Mouse (Mus musculus) frontal cortex, postnatal 14 days (tissue): Measurements from ENCODE around the gene Padi4.

Experiments used
- DNase-seq, 2 experiments: peaks; one replicate each; pipeline ENCODE4 v3.0.0; 2022; ENCODE audit warnings: low spot score in 2 of 2

The Padi4 gene

GRCm38 (mm10) chr4:140774025-140774800 lies at the start of gene Padi4:
TSS of gene Padi4 (minus strand) at chr4:140774236.
- DNase-seq = no peak

DNA sequence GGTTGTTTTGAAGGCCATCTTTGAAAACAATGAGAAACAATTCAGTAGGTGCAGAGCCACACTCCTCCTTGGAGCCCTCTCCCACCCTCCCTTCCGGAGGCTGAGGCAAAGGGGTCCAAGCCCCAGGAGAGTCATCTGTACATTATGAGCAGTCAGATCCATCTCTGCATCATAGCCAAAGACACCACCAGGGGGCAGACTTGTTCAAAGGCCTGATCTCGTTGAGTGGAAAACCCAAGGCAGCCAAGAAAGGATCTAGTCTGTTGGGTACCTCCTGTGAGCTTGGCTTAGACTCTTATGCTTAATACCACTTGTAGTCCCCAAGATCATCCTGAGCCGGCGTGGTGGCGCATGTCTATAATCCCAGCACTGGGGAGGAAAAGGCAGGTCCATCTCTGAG lies 48.0 kb upstream of the Padi4 start:
- DNase-seq = peak in 1 of 2 experiments; percentile 44

DNA sequence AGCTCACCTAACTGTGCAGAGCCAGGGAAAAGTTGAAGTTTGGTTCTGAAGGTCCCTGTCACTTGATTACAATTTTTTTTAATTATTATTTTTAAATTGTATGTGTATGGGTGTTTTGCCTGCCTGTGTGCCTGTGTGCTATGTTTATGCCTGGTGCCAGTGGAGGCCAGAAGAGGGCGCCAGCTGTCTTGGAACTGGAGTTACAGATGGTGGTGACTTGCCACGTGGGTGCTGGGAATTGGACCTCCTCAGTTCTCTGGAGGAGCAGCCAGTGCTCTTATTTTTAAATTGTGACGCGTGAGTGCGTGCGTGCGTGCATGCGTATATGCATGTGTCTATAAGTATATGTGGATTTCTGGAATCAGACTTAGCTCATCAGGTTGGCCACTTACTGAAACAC lies 43.4 kb upstream of the Padi4 start:
- DNase-seq = no peak

DNA sequence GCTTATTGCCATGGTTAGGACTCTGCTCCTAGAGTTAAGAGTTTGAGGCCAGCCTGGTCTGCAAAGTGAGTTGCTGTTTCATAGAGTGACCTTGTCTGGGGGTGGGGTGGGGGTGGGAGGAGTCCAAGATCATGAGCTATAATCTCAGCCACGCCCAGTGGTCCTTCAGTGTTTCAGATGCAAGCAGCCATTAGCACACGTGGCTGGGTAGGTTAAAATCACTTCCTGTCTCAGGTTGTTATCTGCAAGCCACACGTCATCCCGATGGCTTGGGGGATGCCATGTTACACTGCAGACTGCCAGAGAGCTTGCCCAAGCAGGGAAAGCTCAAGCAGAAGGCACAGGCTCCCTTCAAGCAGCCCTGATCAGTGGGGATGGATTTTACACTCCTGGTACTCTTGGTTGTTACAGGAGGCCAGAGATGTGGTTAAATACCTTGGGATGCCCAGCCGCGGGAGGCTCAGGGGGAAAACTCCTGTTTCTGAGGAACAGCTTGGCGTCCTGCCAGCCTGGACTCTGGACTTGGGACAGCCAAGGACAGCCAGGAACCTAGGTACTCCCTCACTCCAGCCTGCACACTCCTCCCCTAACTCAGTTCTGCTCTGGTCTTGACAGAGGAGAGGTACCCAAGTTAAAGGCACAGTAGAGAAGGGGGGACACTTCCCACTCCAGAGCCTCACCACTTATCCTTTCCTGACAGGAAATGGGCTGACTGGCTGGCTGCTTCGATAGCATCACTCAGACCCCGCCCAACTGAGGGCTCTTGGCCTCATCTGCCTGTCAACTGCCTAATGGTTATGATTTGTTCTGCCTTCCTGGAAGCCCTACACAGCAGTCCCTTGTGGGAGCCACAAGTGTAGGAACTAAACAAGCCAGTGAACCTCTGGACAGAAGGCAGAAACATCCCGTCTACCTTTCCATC lies 42.2 kb upstream of the Padi4 start:
- DNase-seq = no peak

- no peak for DNase-seq
Measured at GRCm38 (mm10) chr4:140815496-140815895, 41.5 kb upstream of the Padi4 start.

GRCm38 (mm10) chr4:140814241-140815225 lies 40.5 kb upstream of the Padi4 start:
- no peak for DNase-seq

- no peak for DNase-seq
Measured at GRCm38 (mm10) chr4:140813358-140814185, 39.5 kb upstream of the Padi4 start.

- DNase-seq = no peak
Measured at GRCm38 (mm10) chr4:140812609-140813008, 38.6 kb upstream of the Padi4 start.

GRCm38 (mm10) chr4:140812191-140812590 lies 38.2 kb upstream of the Padi4 start:
- no peak for DNase-seq

- DNase-seq = no peak
Measured at GRCm38 (mm10) chr4:140810458-140811260, 36.6 kb upstream of the Padi4 start, which contains the start of gene Padi3. TSS of gene Padi3 (minus strand) at chr4:140810648.

- DNase-seq = no peak
Measured at GRCm38 (mm10) chr4:140809118-140809517, 35.1 kb upstream of the Padi4 start.

DNA sequence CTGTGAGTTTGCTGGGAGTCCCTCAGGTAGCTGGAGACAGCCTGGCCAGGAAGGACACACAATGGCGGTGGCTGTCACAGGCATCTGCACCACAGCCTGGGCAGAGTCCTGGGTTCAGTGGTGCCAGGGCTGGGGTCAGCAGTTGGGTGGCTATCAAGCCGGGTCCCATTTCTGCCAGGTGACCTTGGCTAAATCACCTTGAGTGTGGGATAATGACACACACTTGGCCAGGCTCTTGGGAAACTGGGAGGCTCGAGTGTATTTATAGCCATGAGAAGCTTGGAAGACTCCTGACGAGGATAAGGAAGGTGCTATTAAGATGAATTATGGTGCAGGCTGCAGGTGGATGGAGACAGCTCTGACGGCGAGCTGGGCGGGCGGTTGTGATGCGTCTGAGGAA lies 30.6 kb upstream of the Padi4 start:
- no peak for DNase-seq

- no peak for DNase-seq
Measured at GRCm38 (mm10) chr4:140801364-140801763, 27.3 kb upstream of the Padi4 start.

DNA sequence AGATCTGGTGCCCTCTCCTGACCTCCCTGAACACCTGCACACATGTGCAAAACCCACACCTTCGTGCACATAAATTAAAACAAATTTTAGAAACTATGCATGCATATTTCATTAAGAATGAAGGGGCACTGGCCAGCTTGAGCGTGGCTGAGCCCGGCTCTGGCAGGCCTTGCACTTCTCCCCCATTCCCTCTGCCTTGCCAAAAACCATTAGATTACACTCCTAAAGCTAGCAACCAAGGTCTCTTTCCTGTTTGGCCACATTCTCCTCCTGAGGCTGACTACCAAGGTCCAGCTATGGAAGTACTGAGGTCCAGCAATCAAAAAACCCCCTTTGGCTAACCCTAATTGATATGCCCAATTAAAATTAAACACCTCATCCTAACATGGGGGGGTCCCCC lies 22.8 kb upstream of the Padi4 start:
- DNase-seq = no peak

GRCm38 (mm10) chr4:140794678-140795077 lies 20.6 kb upstream of the Padi4 start:
- no peak for DNase-seq

GRCm38 (mm10) chr4:140793795-140794194 lies 19.8 kb upstream of the Padi4 start:
- no peak for DNase-seq

GRCm38 (mm10) chr4:140792584-140792983 lies 18.5 kb upstream of the Padi4 start:
- DNase-seq = no peak

GRCm38 (mm10) chr4:140791071-140791470 lies 17.0 kb upstream of the Padi4 start:
- no peak for DNase-seq

DNA sequence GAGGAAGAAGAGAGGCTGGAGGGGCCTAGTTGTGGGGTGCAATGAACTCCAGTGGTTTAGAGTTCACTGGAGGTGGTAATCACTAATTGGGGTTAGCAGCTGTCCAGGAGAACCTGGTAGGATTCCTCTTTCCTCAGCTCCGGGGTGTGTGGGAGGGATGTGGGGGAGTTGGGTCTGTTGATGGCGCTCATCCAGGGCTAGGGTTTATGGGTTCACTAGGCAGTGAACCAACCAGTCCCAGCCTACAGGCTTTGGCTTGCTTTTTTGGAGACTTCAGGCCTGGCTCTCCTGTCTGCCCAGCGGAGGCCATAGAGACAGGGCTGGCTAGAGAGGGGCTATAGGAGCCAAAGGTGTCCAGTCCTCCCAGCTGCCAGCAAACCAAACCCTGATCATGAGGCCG lies 15.9 kb upstream of the Padi4 start:
- DNase-seq = no peak

DNA sequence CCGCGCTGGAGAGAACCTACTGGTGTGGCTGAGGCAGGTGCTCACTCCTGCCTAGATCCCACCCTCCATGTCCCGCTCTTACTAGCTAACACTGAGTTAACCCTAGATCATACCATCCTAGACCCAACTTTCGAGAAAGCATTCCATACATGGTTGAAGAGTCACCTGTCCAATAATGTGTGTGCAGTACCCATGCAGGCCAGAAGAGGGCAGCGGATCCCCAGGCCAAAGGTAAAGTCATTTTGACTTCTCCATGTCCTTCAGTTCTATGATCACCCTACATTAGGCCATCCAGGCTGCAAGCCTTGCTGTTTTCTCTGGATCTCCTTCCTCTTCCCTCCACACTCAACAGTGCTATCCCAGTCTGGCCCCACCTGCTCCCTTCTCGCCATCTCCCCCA lies 14.9 kb upstream of the Padi4 start:
- DNase-seq = peak in 1 of 2 experiments; percentile 51
